Mouse (Mus musculus) spleen, embryonic (tissue): Measurements from ENCODE around the gene Glyctk.

Source experiments
- CTCF ChIA-PET: fragments of 350-600 bp; sonication (Branson Sonifier 250); formaldehyde crosslinking; loops from one replicate; lab custom pipeline; 2022; lab: Charles Lee

The Glyctk gene

DNA sequence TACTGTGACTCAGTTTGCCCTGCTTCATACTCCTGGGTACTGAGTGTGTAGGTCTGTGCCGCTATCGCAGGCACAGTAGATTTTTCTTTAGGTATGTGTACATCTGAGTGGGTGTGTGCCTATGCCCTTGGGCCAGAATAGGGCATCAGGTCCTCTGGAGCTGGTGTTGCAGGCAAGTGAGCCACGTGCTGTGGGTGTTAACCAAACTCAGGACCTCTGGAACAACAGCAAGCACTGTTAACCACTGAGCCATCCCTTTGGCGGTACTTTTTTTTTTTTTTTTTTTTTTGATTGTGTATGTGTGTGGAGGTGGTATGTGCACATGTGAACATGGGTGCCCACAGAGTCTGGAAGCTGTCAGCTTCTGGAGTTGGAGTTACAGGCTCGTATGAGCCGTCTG is 19.9 kb upstream of the Glyctk start:
- CTCF ChIA-PET: interaction anchor here (0.6 kb wide), 1 partner anchor 8 kb away, joined by 15 read pairs; no protein-coding TSS in a partner anchor

DNA sequence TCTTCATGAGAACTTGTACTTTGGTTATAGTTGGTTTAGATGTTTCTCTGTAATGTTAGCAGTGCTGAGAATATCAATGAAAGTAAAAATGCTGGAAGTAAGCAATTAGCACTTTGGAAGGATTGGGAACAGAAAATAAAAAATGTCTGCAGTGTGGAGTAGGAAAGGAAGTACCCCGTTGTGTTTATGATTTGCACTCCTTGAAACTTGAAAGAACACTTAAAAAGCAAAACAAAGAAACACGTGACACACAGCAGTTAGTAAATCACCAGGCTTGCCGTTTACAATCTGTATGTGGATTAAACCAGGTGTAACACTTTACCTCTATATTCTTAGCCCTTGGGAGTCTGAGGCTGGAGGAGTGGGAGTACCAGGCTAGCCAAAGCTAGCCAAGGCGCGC is 18.8 kb upstream of the Glyctk start:
- CTCF ChIA-PET: no interaction called here

- CTCF ChIA-PET: no interaction called here
Observed at GRCm38 (mm10) chr9:106175552-106176200, 17.7 kb upstream of the Glyctk start.

GRCm38 (mm10) chr9:106173363-106173762 is 15.4 kb upstream of the Glyctk start:
- CTCF ChIA-PET: interaction anchor here (0.7 kb wide), 1 partner anchor 34 kb away, joined by 3 read pairs; no protein-coding TSS in a partner anchor

DNA sequence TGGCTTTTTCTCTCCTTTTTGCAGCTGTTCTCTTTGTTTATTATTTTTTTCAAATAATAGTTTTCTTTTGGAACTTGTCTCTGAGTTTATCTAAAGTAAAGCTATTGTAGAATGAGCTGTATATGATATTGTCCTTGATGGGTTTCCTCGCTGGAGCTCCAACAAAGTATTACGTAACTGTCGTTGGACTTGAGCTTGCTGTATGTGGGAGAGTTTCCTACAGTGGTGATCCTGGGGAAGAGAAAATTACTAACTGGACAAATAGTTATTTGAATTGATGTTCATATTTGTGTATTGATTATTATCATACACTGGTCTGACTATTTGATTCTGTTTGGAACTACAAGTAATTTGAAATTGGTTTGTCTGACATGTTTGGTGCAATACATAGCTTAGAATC is 14.6 kb upstream of the Glyctk start:
- CTCF ChIA-PET: no interaction called here

DNA sequence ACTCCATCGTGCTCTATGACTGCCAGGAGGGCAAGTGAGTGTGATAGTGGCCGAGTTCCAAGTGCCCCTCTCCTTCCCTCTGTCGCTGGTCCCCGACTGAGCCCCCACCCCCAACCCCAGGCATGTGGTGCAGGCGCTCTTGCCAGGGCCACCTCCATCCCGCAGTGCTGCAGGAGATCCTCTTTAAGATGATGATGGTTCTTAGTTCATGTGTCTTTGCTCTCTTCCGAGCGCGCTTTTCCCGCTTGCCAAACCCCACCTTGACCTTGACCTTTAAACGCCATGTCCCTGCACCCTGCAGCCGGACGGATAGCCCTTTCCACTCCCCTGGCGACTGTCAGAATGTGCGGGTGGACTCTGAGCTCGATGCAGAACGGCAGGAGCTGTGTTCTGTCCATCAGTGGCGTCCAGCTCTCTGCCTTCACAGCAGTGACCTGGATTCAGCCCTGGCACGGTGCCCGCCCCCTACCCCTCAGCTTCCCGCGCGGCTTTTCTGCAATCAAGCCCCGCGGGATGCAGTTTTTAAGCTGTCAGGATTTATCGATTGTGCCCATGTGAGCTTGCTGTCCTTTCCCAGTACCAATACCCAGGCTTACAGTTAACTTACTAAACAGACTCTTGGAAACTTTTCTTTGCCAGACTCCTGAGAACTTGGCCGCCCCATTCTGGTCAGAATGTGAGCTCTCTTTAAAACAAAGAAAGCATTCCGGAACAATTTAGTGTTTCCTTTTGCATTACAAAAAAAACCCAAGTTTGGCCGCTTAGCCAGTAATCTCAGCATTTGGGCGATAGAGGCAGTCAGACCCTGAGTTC is 13.6 kb upstream of the Glyctk start:
- CTCF ChIA-PET: interaction anchor here (0.6 to 0.7 kb wide), 2 partner anchors 38 to 213 kb away, joined by 3 to 5 read pairs; no protein-coding TSS in a partner anchor

- CTCF ChIA-PET: interaction anchor here (0.6 to 0.7 kb wide), 2 partner anchors 39 to 214 kb away, joined by 3 to 5 read pairs; no protein-coding TSS in a partner anchor
Observed at GRCm38 (mm10) chr9:106170556-106171345, 12.8 kb upstream of the Glyctk start, which contains the start of gene Wdr82. TSS of gene Wdr82 (plus strand) at chr9:106170928.

- CTCF ChIA-PET: interaction anchor here (1.0 kb wide), 1 partner anchor 42 kb away, joined by 3 read pairs; no protein-coding TSS in a partner anchor
Observed at GRCm38 (mm10) chr9:106169917-106170316, 12.0 kb upstream of the Glyctk start.

GRCm38 (mm10) chr9:106169006-106169405 is 11.1 kb upstream of the Glyctk start:
- CTCF ChIA-PET: interaction anchor here (0.7 to 1.0 kb wide), 2 partner anchors 9 to 43 kb away, joined by 3 to 15 read pairs; no protein-coding TSS in a partner anchor

GRCm38 (mm10) chr9:106167703-106168102 is 9.8 kb upstream of the Glyctk start:
- CTCF ChIA-PET: interaction anchor here (0.6 kb wide), 1 partner anchor 62 kb away, joined by 3 read pairs; no protein-coding TSS in a partner anchor

DNA sequence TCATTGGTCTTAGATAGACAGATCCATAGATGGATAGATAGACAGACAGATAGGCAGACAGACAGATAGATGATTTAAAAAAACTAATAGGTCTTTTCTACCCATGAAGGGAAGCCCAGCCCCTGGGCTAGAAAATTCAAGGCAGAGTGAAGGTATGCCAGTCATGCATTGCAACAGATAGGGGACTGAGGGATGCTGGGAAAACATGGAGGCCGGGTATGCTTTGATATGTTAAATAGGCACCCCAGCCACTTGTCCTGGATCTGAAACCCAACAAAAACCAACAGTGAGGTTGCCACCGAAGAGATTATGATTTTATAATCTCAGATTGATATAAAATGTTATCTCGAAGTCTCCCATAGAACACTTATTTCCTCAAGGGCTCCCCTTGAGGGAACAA is 9.3 kb upstream of the Glyctk start:
- CTCF ChIA-PET: interaction anchor here (0.6 kb wide), 1 partner anchor 63 kb away, joined by 3 read pairs; no protein-coding TSS in a partner anchor

DNA sequence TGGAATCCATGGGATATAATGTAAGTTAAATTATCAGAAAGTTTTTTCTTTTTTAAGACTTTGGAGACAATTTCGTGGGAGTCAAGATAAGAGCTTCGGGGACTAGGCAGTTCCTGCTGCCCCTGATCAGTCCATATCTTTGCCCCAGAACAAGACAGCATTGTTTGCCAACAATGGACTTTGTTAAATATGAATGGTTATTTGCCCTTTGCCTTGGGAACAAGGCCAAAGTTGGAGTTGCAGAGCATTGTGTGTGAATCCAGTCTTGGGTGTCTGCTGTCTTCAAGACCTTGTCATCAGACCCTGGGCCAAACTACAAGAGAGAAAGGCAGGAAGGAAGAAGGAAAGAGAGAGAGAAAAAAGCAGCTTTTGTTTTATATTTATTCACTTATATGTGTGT is 8.8 kb upstream of the Glyctk start:
- CTCF ChIA-PET: no interaction called here

GRCm38 (mm10) chr9:106160426-106160825 is 2.5 kb upstream of the Glyctk start:
- CTCF ChIA-PET: no interaction called here

DNA sequence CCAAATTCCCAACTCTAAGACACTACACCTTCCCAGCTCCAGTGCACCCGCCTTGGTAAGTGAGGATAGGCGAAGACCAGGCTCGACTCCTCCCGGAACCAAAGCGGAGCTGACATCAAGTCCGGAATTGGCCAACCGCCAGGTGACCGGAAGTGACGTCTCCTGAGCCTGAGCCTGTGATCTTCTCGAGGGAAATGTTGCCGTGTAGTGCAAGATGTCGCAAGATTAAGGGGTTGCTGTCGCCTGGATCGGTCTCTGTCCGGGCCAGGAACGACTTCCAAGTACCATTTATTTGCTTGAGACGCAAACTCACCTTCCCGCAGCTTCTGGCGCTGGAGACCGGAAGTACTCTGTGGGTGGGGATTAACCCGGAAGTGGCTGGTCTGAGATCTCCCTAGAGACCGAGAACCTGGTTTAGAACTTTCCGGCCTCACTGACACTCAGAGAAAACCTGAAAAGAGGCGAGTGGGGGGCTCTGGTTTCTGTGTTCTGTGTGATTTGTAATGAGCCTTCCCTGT is 1.9 kb upstream of the Glyctk start:
- CTCF ChIA-PET: interaction anchor here (0.7 kb wide), 1 partner anchor 158 kb away, joined by 3 read pairs; no protein-coding TSS in a partner anchor

DNA sequence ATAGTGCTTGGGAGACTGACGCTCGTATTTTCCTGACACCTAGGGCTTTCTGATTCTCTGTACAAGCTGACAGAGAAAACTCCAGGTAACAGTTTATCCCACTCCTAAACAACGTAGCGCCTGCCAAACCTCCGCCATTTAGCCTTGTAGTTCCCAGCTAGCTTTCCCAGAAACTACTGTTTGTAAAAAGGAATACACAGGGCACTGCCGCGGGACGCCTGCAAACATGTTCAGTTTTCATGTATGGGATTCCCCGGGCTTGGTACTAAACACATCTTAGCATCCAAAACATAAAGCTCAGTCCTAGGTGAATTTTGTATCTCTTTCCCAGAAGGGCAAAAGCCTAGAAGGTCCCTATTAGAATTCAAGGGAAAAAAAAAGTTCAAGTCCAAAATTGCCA is 1.3 kb upstream of the Glyctk start:
- CTCF ChIA-PET: no interaction called here

DNA sequence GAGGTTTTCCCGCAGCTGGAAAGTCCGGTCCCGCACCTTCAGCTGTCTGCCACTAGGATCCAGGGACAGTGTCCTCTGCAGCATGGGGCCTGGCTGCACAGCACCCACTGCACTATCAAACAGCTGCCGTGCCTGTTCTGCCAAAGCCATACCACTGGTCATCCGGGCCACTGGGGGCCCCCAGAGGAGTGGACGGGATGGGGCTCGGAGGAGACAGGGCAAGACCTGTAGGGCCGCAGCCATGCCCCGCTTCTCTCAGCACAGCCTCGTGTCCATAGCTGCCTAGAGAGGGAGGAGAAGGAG is 364 bp downstream of the Glyctk start:
- CTCF ChIA-PET: interaction anchor here (1.7 kb wide), 1 partner anchor 54 kb away, joined by 5 read pairs; no protein-coding TSS in a partner anchor

GRCm38 (mm10) chr9:106156921-106157622 is 866 bp downstream of the Glyctk start:
- CTCF ChIA-PET: interaction anchor here (1.7 kb wide), 1 partner anchor 55 kb away, joined by 5 read pairs; no protein-coding TSS in a partner anchor

GRCm38 (mm10) chr9:106156419-106156818 is 1.5 kb downstream of the Glyctk start:
- CTCF ChIA-PET: interaction anchor here (1.7 kb wide), 1 partner anchor 55 kb away, joined by 5 read pairs; no protein-coding TSS in a partner anchor

DNA sequence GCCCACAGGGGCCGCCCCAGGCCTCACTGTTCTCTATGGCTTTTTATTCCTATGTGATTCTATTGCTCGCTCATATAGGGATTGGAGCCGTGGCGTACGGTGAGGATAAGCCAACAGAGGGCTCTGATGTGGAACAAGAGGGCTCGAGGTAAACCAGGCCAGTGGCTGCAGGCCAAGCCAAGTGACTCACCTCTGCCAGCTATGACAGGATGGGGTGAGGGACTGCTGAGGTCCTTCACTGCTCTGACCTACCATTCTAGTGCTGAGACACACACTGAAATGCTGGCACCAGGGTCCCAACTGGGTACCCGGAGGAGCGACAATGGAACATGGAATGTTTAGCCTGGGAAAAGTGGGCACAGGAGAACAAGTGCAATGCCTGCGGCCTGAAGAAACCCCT is 3.8 kb downstream of the Glyctk start:
- CTCF ChIA-PET: no interaction called here

DNA sequence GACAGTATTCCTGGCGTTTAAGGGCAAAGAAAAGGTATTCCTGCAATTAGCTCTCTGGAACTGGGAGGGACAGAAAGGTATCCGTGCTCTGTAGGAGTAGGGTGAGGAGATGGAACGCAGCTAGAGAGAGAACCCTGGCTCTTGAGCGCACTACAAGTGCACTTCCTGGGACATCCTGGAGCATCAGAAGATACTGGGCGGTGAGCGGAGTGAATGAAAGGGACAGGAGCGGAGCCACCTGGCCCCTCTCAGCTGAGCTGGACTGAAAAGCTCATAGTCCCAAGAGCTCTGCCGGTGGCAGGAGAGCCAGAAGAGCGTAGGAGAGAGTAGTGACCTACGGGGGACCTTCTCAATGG is 8.6 kb downstream of the Glyctk start:
- CTCF ChIA-PET: interaction anchor here (0.5 kb wide), 1 partner anchor 9 kb away, joined by 19 read pairs; no protein-coding TSS in a partner anchor
